ENCODE assay signal across 29 mouse cellular contexts in genomic region chr10:69672545-69672944, GRCm38 (mm10).
A peak's percentile ranks its signal among the peaks of the same experiment; 100 is the strongest.
DNase-seq lines count a peak whose midpoint lies in the region; ATAC-seq lines count a peak whose summit lies in the region.
"Had no signal": no experiment of that assay in that cellular context is flagged by ENCODE, and none has a peak within 500 bp of the region (broad histone marks: within the 10 kb centered on the region; RNA-seq: fewer than 3 reads in every experiment).

No protein-coding gene starts in this region.

- H3K4me2 ChIP-seq in heart, embryonic 12.5 days, result no peak overlapping the region
- H3K4me2 ChIP-seq in intestine, embryonic 15.5 days (replicated peaks), result no peak overlapping the region
- H3K4me2 ChIP-seq in stomach, embryonic 15.5 days, result no peak overlapping the region
- H3K4me2 ChIP-seq: embryonic facial prominence, embryonic 13.5 days; forebrain, embryonic 12.5 days; forebrain, embryonic 15.5 days; heart, embryonic 11.5 days; heart, embryonic 15.5 days; hindbrain, embryonic 13.5 days had no signal

- no peak overlapping the region for H3K4me3 ChIP-seq in heart, embryonic 12.5 days
- no peak overlapping the region for H3K4me3 ChIP-seq in intestine, embryonic 15.5 days (replicated peaks)
- H3K4me3 ChIP-seq in stomach, embryonic 15.5 days (replicated peaks), result no peak overlapping the region
- H3K4me3 ChIP-seq in limb, embryonic 10.5 days, result no peak overlapping the region
- H3K4me3 ChIP-seq: embryonic facial prominence, embryonic 10.5 days; embryonic facial prominence, embryonic 13.5 days; erythroblast, embryonic 14.5 days; forebrain, embryonic 12.5 days; forebrain, embryonic 15.5 days; heart, embryonic 15.5 days; hindbrain, embryonic 10.5 days; hindbrain, embryonic 13.5 days had no signal

- H3K27me3 ChIP-seq in heart, embryonic 12.5 days (replicated peaks), result no peaks in the 10 kb centered on the region
- H3K27me3 ChIP-seq in intestine, embryonic 15.5 days (replicated peaks), result no peaks in the 10 kb centered on the region
- H3K27me3 ChIP-seq in stomach, embryonic 15.5 days (replicated peaks), result no peaks in the 10 kb centered on the region
- no peaks in the 10 kb centered on the region for H3K27me3 ChIP-seq in limb, embryonic 10.5 days (ENCODE audit: low read depth, poor library complexity, severe bottlenecking)
- H3K27me3 ChIP-seq: embryonic facial prominence, embryonic 13.5 days; forebrain, embryonic 12.5 days; forebrain, embryonic 15.5 days; heart, embryonic 15.5 days; hindbrain, embryonic 13.5 days had no signal

- H3K27ac ChIP-seq in heart, embryonic 12.5 days (ENCODE audit: poor library complexity, severe bottlenecking), result no peak overlapping the region
- no peak overlapping the region for H3K27ac ChIP-seq in intestine, embryonic 15.5 days
- H3K27ac ChIP-seq in stomach, embryonic 15.5 days, result no peak overlapping the region
- no peak overlapping the region for H3K27ac ChIP-seq in limb, embryonic 10.5 days
- H3K27ac ChIP-seq: embryonic facial prominence, embryonic 10.5 days; embryonic facial prominence, embryonic 13.5 days; forebrain, embryonic 12.5 days; forebrain, embryonic 15.5 days; heart, embryonic 15.5 days; hindbrain, embryonic 10.5 days; hindbrain, embryonic 13.5 days had no signal

- H3K36me3 ChIP-seq in heart, embryonic 12.5 days, result no peaks in the 10 kb centered on the region
- H3K36me3 ChIP-seq in intestine, embryonic 15.5 days, result no peaks in the 10 kb centered on the region
- no peaks in the 10 kb centered on the region for H3K36me3 ChIP-seq in stomach, embryonic 15.5 days
- H3K36me3 ChIP-seq in limb, embryonic 10.5 days, result no peaks in the 10 kb centered on the region
- H3K36me3 ChIP-seq: embryonic facial prominence, embryonic 10.5 days; embryonic facial prominence, embryonic 13.5 days; forebrain, embryonic 12.5 days; forebrain, embryonic 15.5 days; heart, embryonic 15.5 days; hindbrain, embryonic 10.5 days; hindbrain, embryonic 13.5 days had no signal

- peaks cover 19% of the 10 kb centered on the region for H3K4me1 ChIP-seq in heart, embryonic 12.5 days (replicated peaks)
- no peaks in the 10 kb centered on the region for H3K4me1 ChIP-seq in intestine, embryonic 15.5 days (replicated peaks)
- H3K4me1 ChIP-seq in stomach, embryonic 15.5 days, result no peaks in the 10 kb centered on the region
- no peaks in the 10 kb centered on the region for H3K4me1 ChIP-seq in limb, embryonic 10.5 days
- H3K4me1 ChIP-seq: embryonic facial prominence, embryonic 13.5 days; forebrain, embryonic 12.5 days; forebrain, embryonic 15.5 days; hindbrain, embryonic 10.5 days had no signal

- no peak overlapping the region for H3K9ac ChIP-seq in heart, embryonic 12.5 days
- H3K9ac ChIP-seq in intestine, embryonic 15.5 days, result no peak overlapping the region
- no peak overlapping the region for H3K9ac ChIP-seq in stomach, embryonic 15.5 days
- H3K9ac ChIP-seq: embryonic facial prominence, embryonic 13.5 days; forebrain, embryonic 12.5 days; forebrain, embryonic 15.5 days; heart, embryonic 15.5 days; hindbrain, embryonic 13.5 days had no signal

- no peaks in the 10 kb centered on the region for H3K9me3 ChIP-seq in heart, embryonic 12.5 days (replicated peaks)
- H3K9me3 ChIP-seq in intestine, embryonic 15.5 days, result no peaks in the 10 kb centered on the region
- no peaks in the 10 kb centered on the region for H3K9me3 ChIP-seq in stomach, embryonic 15.5 days
- H3K9me3 ChIP-seq in limb, embryonic 10.5 days (replicated peaks), result no peaks in the 10 kb centered on the region
- H3K9me3 ChIP-seq: embryonic facial prominence, embryonic 10.5 days; embryonic facial prominence, embryonic 13.5 days; forebrain, embryonic 12.5 days; forebrain, embryonic 15.5 days; heart, embryonic 15.5 days; hindbrain, embryonic 10.5 days; hindbrain, embryonic 13.5 days had no signal

- ATAC-seq in heart, embryonic 12.5 days (ENCODE audit: insufficient number of reproducible peaks, low FRiP score), result no peak
- ATAC-seq in intestine, embryonic 15.5 days, result peak; percentile 93
- ATAC-seq in stomach, embryonic 15.5 days (ENCODE audit: insufficient read depth, low FRiP score, low read depth), result peak; percentile 47; the same call in 1 of the 2 replicates
- ATAC-seq: activated CD4-positive, CD25-positive, alpha-beta regulatory T cell, adult 4 months; forebrain, embryonic 15.5 days; hindbrain, embryonic 16.5 days had no signal

- DNase-seq in heart, adult 11 months, result peak; percentile 14
- DNase-seq in yolk sac, embryonic 10.5 days (ENCODE audit: low spot score), result peak; percentile 35
- no peak for DNase-seq in layer of hippocampus, postnatal 36 days
- DNase-seq in limb, embryonic 10.5 days (ENCODE audit: low spot score), result no peak
- DNase-seq: adrenal gland, postnatal 10 days; adrenal gland, postnatal 36 days; cerebellum, adult 11 months; cerebellum, adult 8-10 months; cerebellum, postnatal 10 days; cerebellum, postnatal 36 days; embryo, embryonic 11 days; gastrocnemius, postnatal 10 days; gastrocnemius, postnatal 36 days; heart, postnatal 10 days; heart, postnatal 36 days had no signal

Comparison
In these comparisons a context has a peak if more than half of its experiments do, and no peak if none do; other contexts are left out.
1. DNase-seq: peak in heart, adult 11 months (single experiment) and yolk sac, embryonic 10.5 days (single experiment); none in layer of hippocampus, postnatal 36 days (0 of 2) and limb, embryonic 10.5 days (single experiment).